Mouse (Mus musculus) spleen, postnatal 0 days (tissue): Measurements from ENCODE around the gene Prss56. TPM values are rescaled to one million over a fixed set of nuclear protein-coding genes. Genes with fewer than 3 reads are reported as not detected.

Experiments
- polyA plus RNA-seq: library from polyadenylated mRNA; unstranded; fragments of >200 nt; fragmentation: Nextera tagmentation; extraction: Ambion mirVana; gene quantifications from 2 replicates; pipeline ENCODE4 v1.2.1, GENCODE M21; 2015

Prss56 gene
- polyA plus RNA-seq: not detected in 2 replicates

DNA sequence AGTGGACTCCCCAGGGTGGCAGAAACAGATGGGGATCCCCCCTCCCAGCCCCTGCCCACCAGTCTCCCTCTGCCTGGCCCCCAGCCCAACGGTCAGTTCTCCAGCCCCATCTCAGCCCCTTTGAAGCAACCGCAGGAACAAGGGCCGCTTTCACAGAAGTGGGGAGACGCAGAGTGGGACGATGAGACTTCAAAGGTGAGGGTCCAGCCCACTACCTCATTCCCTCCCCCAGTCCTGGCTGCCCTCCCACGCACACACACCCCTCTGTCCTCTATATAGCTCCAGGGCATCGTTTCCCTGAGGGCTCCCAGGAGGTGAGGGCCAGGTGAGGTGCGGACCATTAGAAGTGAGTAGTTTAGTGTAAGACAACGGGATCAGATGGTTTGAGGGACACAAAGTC is at the start of gene Prss56:
Prss56 (plus strand) TSS at position 301 of the 400 bp plus-strand sequence.

DNA sequence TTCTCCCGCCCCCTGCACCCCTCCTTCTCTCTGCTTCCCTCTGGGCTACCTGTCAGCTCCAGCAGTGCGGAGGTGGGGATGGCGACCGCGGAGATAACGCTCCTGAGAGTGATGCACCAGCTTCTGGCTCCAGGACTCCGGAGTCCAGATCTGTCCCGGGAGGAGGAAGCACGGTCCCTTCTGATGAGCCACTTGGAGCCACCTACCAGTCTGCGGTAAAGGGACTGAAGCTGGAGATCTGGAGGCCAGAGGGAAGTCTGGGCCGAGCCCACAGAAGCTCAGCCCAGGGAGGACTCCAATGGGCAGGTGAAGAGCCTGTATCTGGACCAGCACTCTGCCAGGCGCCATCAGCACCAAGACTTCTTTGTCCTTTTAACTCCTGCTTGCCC is 26.9 kb upstream of the Prss56 start, which contains the start of gene Ecel1:
Ecel1 (minus strand) TSS at position 323 of the 389 bp plus-strand sequence.

DNA sequence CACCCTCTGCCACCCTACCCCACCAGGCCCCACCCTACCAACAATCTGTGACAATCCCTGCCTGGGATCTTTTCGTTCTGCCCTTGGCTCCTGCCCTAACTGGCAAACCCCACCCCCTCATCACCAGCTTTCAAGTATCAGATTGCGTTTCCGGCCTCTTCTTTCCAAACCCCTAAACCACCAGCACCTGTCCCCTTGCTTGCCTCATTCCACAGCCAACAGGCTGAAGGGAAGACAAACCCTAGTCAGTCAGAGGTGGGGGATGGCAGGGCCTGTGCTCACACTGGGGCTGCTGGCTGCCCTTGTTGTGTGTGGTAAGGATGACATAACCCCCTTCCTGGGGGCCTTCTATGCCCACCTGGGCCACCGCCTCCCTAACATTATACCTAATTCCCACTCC is 7.3 kb downstream of the Prss56 start, which contains the start of gene Chrnd:
Chrnd (plus strand) TSS at position 179 of the 400 bp plus-strand sequence.

DNA sequence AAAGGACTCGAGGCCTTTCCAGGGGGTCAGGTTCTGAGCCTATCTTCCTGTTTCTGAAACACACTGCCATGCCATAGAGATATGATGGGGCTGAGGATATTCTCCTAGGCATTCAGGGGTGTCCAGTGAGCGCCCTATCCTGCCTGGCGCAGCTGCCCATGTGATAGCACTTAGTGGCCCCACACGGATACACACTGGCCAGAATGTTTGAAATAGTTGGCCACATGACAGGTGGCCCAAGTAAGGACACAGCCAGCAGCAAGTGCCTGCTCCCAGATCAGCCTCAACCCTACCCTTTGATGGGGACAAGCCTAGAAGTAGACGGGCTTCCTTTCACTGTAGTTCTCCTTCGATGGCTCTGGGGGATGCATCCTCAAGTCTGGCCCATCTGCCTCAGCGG is 21.4 kb downstream of the Prss56 start, which contains the start of gene Chrng:
Chrng (plus strand) TSS at position 193 of the 400 bp plus-strand sequence.

DNA sequence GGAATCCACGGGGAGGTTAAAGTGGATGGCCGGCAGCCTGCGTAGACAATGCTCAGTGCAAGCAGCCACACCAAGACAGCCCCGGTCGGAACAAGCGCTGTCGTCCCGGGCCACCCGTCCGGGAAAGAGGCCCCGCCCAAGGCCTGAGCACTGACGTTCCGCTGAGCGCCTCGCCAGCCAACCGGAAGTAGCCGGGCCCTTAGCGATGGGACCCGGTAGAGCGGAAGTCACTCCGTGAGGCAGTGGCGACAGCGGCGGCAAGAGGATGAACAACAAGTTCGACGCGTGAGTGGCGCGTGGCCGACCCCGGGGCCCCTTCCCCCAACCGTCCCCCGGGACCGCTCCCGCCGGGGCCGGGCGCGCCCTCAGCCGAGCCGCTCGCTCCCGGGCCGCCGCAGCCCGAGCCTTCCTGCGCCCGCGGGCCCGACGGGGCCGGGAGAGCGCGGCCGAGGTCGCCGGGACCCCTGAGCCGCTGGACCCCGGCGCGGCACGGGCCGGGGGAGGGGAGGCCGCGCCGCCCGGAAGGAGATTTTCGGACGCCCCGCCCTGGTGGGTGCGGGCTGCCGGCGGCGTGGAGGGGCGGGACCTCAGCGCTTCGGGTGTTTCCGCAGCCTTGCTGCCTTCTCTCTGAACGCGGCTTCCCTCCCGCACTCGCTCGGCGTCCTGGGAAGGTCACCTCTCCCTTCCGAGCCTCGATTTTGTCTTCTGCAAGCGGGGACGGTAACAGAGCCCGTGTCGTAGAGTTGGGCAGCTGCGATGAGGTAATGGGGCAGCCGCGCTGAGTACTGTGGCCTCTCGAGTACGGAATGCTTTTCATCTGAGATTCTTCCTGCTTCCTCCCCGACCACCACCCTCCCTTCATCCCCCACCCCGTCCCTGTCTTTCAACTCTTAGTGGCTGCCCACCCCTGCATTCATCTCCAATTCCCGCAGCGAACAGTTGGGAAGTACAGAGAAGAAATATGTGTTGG is 30.9 kb downstream of the Prss56 start, which contains the start of gene Eif4e2:
Eif4e2 (plus strand) TSS at position 180 of the 970 bp plus-strand sequence.

Other genes with a start within 250 kb of the Prss56 start
- 0.08 and 0.10 TPM in 2 replicates for gene Alppl2, start 93.4 kb upstream of the Prss56 start, polyA plus RNA-seq
- gene Alpi, start 81.7 kb upstream of the Prss56 start, polyA plus RNA-seq: not detected in 2 replicates
- gene Akp3, start 58.3 kb upstream of the Prss56 start, polyA plus RNA-seq: not detected in 2 replicates
- gene Ecel1, start 26.8 kb upstream of the Prss56 start, polyA plus RNA-seq: 0.90 and 0.92 TPM in 2 replicates
- not detected in 2 replicates for gene Chrnd, start 7.3 kb downstream of the Prss56 start, polyA plus RNA-seq
- 0.05 TPM in 1 of 2 replicates, not detected in the other for gene Chrng, start 21.3 kb downstream of the Prss56 start, polyA plus RNA-seq
- 88.2 and 88.3 TPM in 2 replicates for gene Eif4e2, start 30.6 kb downstream of the Prss56 start, polyA plus RNA-seq
- gene Efhd1, start 81.0 kb downstream of the Prss56 start, polyA plus RNA-seq: 4.4 and 5.2 TPM in 2 replicates
- 25.3 and 26.4 TPM in 2 replicates for gene Gigyf2, start 143.7 kb downstream of the Prss56 start, polyA plus RNA-seq
- gene Kcnj13, start 211.4 kb downstream of the Prss56 start, polyA plus RNA-seq: 0.38 and 0.44 TPM in 2 replicates